Mouse (Mus musculus) olfactory bulb, adult 2 months (tissue): ENCODE data around the gene Ep300.

Source experiments
- CTCF ChIP-seq: fragments of 200-500 bp; IDR thresholded peaks from 2 replicates; pipeline ENCODE4 v1.5.1; 2012; ENCODE audit warnings: low read depth, mild to moderate bottlenecking, low read length, moderate library complexity; ENCODE audit not compliant: insufficient read depth
- POLR2A ChIP-seq: fragments of 200-500 bp; IDR thresholded peaks from 2 replicates; pipeline ENCODE4 v1.6.1; 2012; ENCODE audit warnings: mild to moderate bottlenecking, low read depth, low read length, moderate library complexity; ENCODE audit not compliant: insufficient read depth

DNA sequence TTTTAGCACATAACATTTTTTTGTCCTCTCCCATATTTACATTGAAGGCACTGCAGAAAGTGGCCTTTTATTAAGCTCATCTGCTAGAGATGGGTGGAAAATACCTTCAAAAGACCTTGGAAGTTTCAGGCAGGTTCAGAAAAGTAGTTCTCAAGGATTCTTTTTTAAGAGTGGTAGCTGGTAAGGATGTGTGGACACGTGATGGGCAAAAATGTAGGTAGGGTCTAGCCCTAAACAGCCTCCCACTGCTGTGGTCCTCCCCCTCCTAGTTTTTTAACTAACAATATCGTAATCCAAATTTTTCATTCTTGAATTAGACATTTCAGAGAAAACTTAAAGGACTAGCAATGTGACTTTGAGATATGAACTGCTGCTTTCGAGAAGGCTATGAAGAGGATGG is 685 bp upstream of the Ep300 start:
- TF ChIP-seq POLR2A (no peak), CTCF (no peak)
